ENCODE assay signal across 18 mouse cellular contexts in the genomic region with DNA sequence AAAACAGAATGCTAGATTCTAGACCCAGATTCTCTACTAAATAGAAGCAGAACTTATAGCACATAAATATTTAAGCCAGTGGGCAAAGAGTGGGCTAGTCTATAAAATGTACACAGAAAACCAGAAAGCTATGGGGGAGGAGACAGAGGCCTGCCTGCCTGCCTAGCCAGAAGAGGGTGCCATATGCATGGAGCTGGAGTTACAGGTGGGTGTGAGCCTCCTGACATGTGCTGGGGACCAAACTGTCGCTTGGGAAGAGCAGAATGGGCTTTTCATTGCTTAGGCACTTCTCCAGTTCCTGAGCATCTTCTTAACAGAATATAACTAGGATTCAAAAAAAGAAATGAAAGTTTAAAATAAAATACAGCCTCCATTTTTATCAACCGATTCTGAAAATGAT.
DNase-seq lines count a peak whose midpoint lies in the region; ATAC-seq lines count a peak whose summit lies in the region.
"Had no signal": no experiment of that assay in that cellular context is flagged by ENCODE, and none has a peak within 500 bp of the region (broad histone marks: within the 10 kb centered on the region; RNA-seq: fewer than 3 reads in every experiment).

No protein-coding gene starts in this region.

- peak; percentile 76; the same call in 1 of the 2 replicates for ATAC-seq in frontal cortex, adult (ENCODE audit: low TSS enrichment)
- ATAC-seq in hindbrain, embryonic 13.5 days (ENCODE audit: low FRiP score): no peak
- ATAC-seq: activated CD4-positive, CD25-positive, alpha-beta regulatory T cell, adult 4 months had no signal

- H3K27me3 ChIP-seq in hindbrain, embryonic 13.5 days: no peaks in the 10 kb centered on the region
- H3K27me3 ChIP-seq: forebrain, embryonic 12.5 days; hindbrain, embryonic 15.5 days; limb, embryonic 15.5 days; neural tube, embryonic 12.5 days had no signal

- no peak overlapping the region for H3K9ac ChIP-seq in hindbrain, embryonic 13.5 days
- H3K9ac ChIP-seq: forebrain, embryonic 12.5 days; hindbrain, embryonic 15.5 days; limb, embryonic 15.5 days; neural tube, embryonic 12.5 days had no signal

- intact Hi-C loops in left cerebral cortex, postnatal 4 days (cut with DNase I): loop anchor here (5.0 kb wide), 1 partner anchor 123 kb away; no protein-coding TSS in a partner anchor

- DNase-seq in frontal cortex, postnatal 25 days (ENCODE audit: low spot score in 2 of 2): no peak
- DNase-seq in left cerebral cortex, adult 11 months (ENCODE audit: low spot score): peak; percentile 19
- no peak for DNase-seq in left cerebral cortex, postnatal 4 days
- peak; percentile 32 to 52 for DNase-seq in frontal cortex, postnatal 36 days (ENCODE audit: low spot score in 2 of 2)
- peak; percentile 37 for DNase-seq in right cerebral cortex, postnatal 25 days
- no peak for DNase-seq in urinary bladder, adult 2 months (ENCODE audit: low spot score)
- DNase-seq: adrenal gland, postnatal 36 days; gastrocnemius, postnatal 10 days; heart, postnatal 10 days; kidney, adult 8-10 months; lung, adult 18-20 months had no signal

- no peaks in the 10 kb centered on the region for H3K9me3 ChIP-seq in hindbrain, embryonic 13.5 days
- H3K9me3 ChIP-seq: forebrain, embryonic 12.5 days; hindbrain, embryonic 15.5 days; limb, embryonic 15.5 days; neural tube, embryonic 12.5 days had no signal

- H3K4me2 ChIP-seq in hindbrain, embryonic 13.5 days: no peak overlapping the region
- H3K4me2 ChIP-seq: forebrain, embryonic 12.5 days; hindbrain, embryonic 15.5 days; limb, embryonic 15.5 days; neural tube, embryonic 12.5 days had no signal

- no peak overlapping the region for H3K4me3 ChIP-seq in hindbrain, embryonic 13.5 days
- H3K4me3 ChIP-seq: forebrain, embryonic 12.5 days; hindbrain, embryonic 15.5 days; limb, embryonic 15.5 days; neural tube, embryonic 12.5 days had no signal

- WGBS in hindbrain, embryonic 13.5 days: 74% methylated on average over 2 of the region's 2 CpGs

- no peaks in the 10 kb centered on the region for H3K36me3 ChIP-seq in hindbrain, embryonic 13.5 days
- H3K36me3 ChIP-seq: forebrain, embryonic 12.5 days; hindbrain, embryonic 15.5 days; limb, embryonic 15.5 days; neural tube, embryonic 12.5 days had no signal

- no peaks in the 10 kb centered on the region for H3K4me1 ChIP-seq in hindbrain, embryonic 13.5 days (replicated peaks)
- H3K4me1 ChIP-seq: forebrain, embryonic 12.5 days; hindbrain, embryonic 15.5 days; limb, embryonic 15.5 days; neural tube, embryonic 12.5 days had no signal

- no peak overlapping the region for H3K27ac ChIP-seq in hindbrain, embryonic 13.5 days
- H3K27ac ChIP-seq: forebrain, embryonic 12.5 days; hindbrain, embryonic 15.5 days; limb, embryonic 15.5 days; neural tube, embryonic 12.5 days had no signal

Comparison
In these comparisons a context has a peak if more than half of its experiments do, and no peak if none do; other contexts are left out.
1. DNase-seq: peak in left cerebral cortex, adult 11 months (single experiment), frontal cortex, postnatal 36 days (2 of 2) and right cerebral cortex, postnatal 25 days (single experiment); none in frontal cortex, postnatal 25 days (0 of 2), left cerebral cortex, postnatal 4 days (single experiment) and urinary bladder, adult 2 months (single experiment).